Mouse (Mus musculus) embryonic fibroblast, embryonic 13.5 days (primary cell): ENCODE data around the gene Tmpo.

Source experiments
- CTCF ChIP-seq: IDR thresholded peaks from 2 replicates; pipeline ENCODE4 v1.5.1; 2011; ENCODE audit warnings: mild to moderate bottlenecking, control low read depth, low read length, moderate library complexity, borderline replicate concordance; ENCODE audit not compliant: insufficient read depth
- POLR2A ChIP-seq: IDR thresholded peaks from 2 replicates; pipeline ENCODE4 v1.6.1; 2011; ENCODE audit warnings: low read depth, mild to moderate bottlenecking, control low read depth, low read length, moderate library complexity

DNA sequence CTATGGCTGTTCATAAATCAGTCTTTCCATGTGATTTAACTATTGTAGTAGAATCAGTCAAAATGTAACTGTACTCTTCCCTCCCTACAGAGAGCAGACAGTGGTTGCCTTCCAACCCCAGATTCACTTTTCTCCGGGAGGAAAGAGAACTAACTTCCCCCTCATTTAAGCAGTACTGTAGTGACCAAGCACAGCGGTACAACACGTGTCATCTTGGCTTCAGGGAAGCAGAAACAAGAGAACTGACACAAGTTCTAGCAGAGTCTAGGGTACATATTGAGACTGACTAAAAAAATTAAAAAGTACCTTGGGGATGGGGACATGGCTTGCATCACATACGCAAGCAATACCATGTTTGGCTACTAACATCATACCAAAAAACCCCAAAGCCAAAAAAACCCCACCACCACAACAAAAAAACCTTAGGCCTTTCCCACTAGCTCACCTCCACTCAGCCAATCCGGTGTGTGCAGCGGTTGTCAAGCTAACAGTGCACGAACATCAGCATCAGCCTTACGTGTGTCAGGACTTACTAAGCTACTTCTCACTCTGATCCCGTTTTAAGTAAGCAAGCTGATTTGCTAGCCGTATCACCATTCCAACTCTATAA, 27.1 kb downstream of the Tmpo start:
- TF ChIP-seq CTCF, result no peak
- no peak for TF ChIP-seq POLR2A
